Mouse (Mus musculus): ENCODE measurements around the gene Nudt12. TPM values are rescaled to one million over a fixed set of nuclear protein-coding genes. Genes with fewer than 3 reads are reported as not detected.

Nudt12 gene
- polyA plus RNA-seq, 1 experiment from 2014 or later = 4.2 TPM

DNA sequence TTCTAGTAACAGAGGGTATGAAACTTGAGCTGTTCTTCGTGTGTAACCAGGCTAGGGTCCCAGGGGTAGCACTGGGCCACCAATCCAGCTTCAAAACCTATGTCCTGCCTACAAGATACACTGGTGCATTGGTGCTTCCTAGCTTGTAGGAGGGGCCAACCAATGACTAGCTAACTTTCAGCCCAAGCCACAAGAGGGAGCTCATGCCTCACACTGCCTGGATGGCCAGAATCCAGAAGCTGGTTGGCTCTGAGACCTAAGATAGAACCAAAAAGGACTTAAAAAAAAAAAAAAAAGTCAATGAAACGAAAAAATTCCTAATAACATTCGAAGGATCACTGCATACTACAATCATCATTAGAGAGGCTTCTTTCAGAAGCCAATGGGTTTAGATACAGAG is 53.3 kb downstream of the Nudt12 start:
- H3K27ac ChIP-seq = no peak overlapping the region
- H3K36me3 ChIP-seq = no peaks in the 10 kb centered on the region
- no peak overlapping the region for H3K4me3 ChIP-seq
- no peaks in the 10 kb centered on the region for H3K9me3 ChIP-seq
- ATAC-seq (ENCODE audit: insufficient number of reproducible peaks, low FRiP score, low TSS enrichment, low read depth) = no peak
- WGBS = 26% methylated on average over 3 of the region's 3 CpGs
- H3K9ac ChIP-seq = no peak overlapping the region
- H3K27me3 ChIP-seq = no peaks in the 10 kb centered on the region
- H3K4me2 ChIP-seq = no peak overlapping the region
- H3K4me1 ChIP-seq = no peaks in the 10 kb centered on the region

DNA sequence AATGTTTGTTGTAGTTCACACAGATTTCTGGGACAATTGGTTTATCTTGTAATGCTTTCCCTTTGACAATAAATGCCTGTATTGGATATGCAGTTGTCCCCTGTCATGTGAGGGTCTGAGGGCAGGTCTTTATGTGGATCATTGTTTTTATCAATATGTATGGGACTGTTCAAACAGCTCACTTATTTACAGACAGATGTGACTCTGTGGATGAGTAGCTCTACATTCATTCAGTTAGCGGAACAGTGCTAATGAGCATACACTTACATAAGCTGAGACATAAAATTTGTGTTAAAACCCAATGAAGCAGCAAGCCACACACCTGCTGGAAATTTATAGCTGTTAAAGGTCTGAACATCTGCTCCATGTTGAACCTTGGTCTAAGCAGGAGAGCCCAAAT is 56.1 kb downstream of the Nudt12 start:
- H3K9me3 ChIP-seq = no peaks in the 10 kb centered on the region
- H3K4me1 ChIP-seq = no peaks in the 10 kb centered on the region
- no peak overlapping the region for H3K4me2 ChIP-seq
- no peak for ATAC-seq (ENCODE audit: insufficient number of reproducible peaks, low FRiP score, low TSS enrichment, low read depth)
- no peak overlapping the region for H3K27ac ChIP-seq
- H3K9ac ChIP-seq = no peak overlapping the region
- H3K36me3 ChIP-seq = no peaks in the 10 kb centered on the region
- no peaks in the 10 kb centered on the region for H3K27me3 ChIP-seq
- H3K4me3 ChIP-seq = no peak overlapping the region
- 59% methylated on average over 1 of the region's 1 CpGs for WGBS

Other genes with a start within 250 kb of the Nudt12 start
- gene Pdzph1, start 22.0 kb downstream of the Nudt12 start, polyA plus RNA-seq (2015; fragmentation: Nextera tagmentation; extraction: Ambion mirVana) = not detected in 2 replicates

Measured in limb, embryonic 15.5 days (tissue).